Mouse (Mus musculus): ENCODE results near the gene Mtus2. TPM values are rescaled to one million over a fixed set of nuclear protein-coding genes. Genes with fewer than 3 reads are reported as not detected.
A peak's percentile ranks its signal among the peaks of the same experiment; 100 is the strongest.

Gene Mtus2
- total and polyA plus RNA-seq, 2 experiments from 2014 or later = 35.4 to 45.7 TPM

- no peaks in the 10 kb centered on the region for H3K4me1 ChIP-seq (ENCODE audit: insufficient read depth)
- WGBS = 94% methylated on average over 3 of the region's 3 CpGs
- H3K36me3 ChIP-seq (ENCODE audit: insufficient read depth) = peaks cover 21% of the 10 kb centered on the region
- DNase-seq (no peak), ATAC-seq (no peak)
- no peak overlapping the region for H3K9ac ChIP-seq
- H3K27me3 ChIP-seq (ENCODE audit: insufficient read depth, low read length) = no peaks in the 10 kb centered on the region
- no peak overlapping the region for H3K4me2 ChIP-seq (ENCODE audit: low read depth)
- H3K9me3 ChIP-seq (ENCODE audit: low read length) = no peaks in the 10 kb centered on the region
- no peak overlapping the region for H3K4me3 ChIP-seq (ENCODE audit: low read depth, low read length)
- no peak overlapping the region for H3K27ac ChIP-seq (ENCODE audit: low read depth, low read length)
- no peak for TF ChIP-seq CTCF (IDR thresholded peaks at IDR 0.05; ENCODE audit: low read depth)
Observed at GRCm38 (mm10) chr5:148328982-148329381, 371.9 kb downstream of the Mtus2 start.

- no peaks in the 10 kb centered on the region for H3K9me3 ChIP-seq (ENCODE audit: low read length)
- H3K9ac ChIP-seq = no peak overlapping the region
- DNase-seq (no peak), ATAC-seq (no peak)
- H3K4me3 ChIP-seq (ENCODE audit: low read depth, low read length) = no peak overlapping the region
- H3K27me3 ChIP-seq (ENCODE audit: insufficient read depth, low read length) = no peaks in the 10 kb centered on the region
- no peak overlapping the region for H3K4me2 ChIP-seq (ENCODE audit: low read depth)
- H3K27ac ChIP-seq (ENCODE audit: low read depth, low read length) = no peak overlapping the region
- H3K36me3 ChIP-seq (ENCODE audit: insufficient read depth) = peaks cover 25% of the 10 kb centered on the region
- 69% methylated on average over 11 of the region's 11 CpGs for WGBS
- no peaks in the 10 kb centered on the region for H3K4me1 ChIP-seq (ENCODE audit: insufficient read depth)
- no peak for TF ChIP-seq CTCF (IDR thresholded peaks at IDR 0.05; ENCODE audit: low read depth)
Observed at GRCm38 (mm10) chr5:148331229-148331776, 374.2 kb downstream of the Mtus2 start.

DNA sequence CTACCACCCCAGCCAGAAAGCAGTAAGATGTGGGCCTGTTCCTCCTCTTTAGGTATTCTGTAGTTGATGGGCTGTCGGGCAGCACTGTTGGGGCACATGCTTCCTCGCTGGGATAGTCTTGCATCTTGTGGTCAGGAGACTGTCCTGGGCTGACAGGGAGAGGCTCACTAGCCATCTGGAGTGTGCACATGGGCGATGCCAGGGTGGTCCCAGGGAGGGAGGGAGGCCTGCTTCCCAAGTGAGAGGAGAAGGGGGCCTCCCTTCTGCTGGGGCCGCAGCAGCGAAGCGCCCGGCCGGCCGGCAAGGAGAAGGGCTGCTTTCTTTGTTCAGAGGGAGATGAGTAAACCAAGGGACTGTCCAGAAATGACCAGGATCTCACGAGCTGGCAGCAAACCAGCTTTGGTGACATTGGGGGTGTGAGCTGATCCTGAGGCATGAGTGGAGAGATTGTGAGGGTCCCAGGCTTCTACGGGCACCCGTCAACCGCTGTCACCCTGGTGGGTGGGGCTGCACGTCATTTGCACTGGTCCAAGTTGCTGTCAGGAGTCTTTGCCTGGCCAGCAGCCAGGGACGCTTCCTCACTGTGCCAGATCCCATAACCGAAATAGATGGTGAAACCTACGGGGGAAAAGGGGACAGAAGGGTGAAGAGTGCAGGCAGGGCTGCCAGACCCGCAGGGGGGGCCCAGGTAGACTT is 375.0 kb downstream of the Mtus2 start:
- no peaks in the 10 kb centered on the region for H3K9me3 ChIP-seq (ENCODE audit: low read length)
- H3K27me3 ChIP-seq (ENCODE audit: insufficient read depth, low read length) = no peaks in the 10 kb centered on the region
- H3K4me3 ChIP-seq (ENCODE audit: low read depth, low read length) = no peak overlapping the region
- WGBS = 78% methylated on average over 18 of the region's 18 CpGs
- no peak for DNase-seq
- ATAC-seq = no peak
- no peak overlapping the region for H3K27ac ChIP-seq (ENCODE audit: low read depth, low read length)
- no peak for TF ChIP-seq CTCF (IDR thresholded peaks at IDR 0.05; ENCODE audit: low read depth)
- H3K9ac ChIP-seq = no peak overlapping the region
- H3K4me1 ChIP-seq (ENCODE audit: insufficient read depth) = no peaks in the 10 kb centered on the region
- no peak overlapping the region for H3K4me2 ChIP-seq (ENCODE audit: low read depth)
- H3K36me3 ChIP-seq (ENCODE audit: insufficient read depth) = peaks cover 30% of the 10 kb centered on the region

- H3K27ac ChIP-seq (ENCODE audit: low read depth, low read length) = no peak overlapping the region
Observed at GRCm38 (mm10) chr5:148332622-148332974, 375.5 kb downstream of the Mtus2 start.

GRCm38 (mm10) chr5:148339126-148339525 is 382.0 kb downstream of the Mtus2 start:
- no peak overlapping the region for H3K4me3 ChIP-seq (ENCODE audit: low read depth, low read length)
- no peak overlapping the region for H3K27ac ChIP-seq (ENCODE audit: low read depth, low read length)
- no peaks in the 10 kb centered on the region for H3K4me1 ChIP-seq (ENCODE audit: insufficient read depth)
- H3K9ac ChIP-seq = no peak overlapping the region
- H3K27me3 ChIP-seq (ENCODE audit: insufficient read depth, low read length) = no peaks in the 10 kb centered on the region
- H3K4me2 ChIP-seq (ENCODE audit: low read depth) = no peak overlapping the region
- DNase-seq (no peak), ATAC-seq (no peak)
- H3K36me3 ChIP-seq (ENCODE audit: insufficient read depth) = 0 out of 2 replicates have a peak, but pooled peaks cover 16% of the 10 kb centered on the region
- 91% methylated on average over 5 of the region's 5 CpGs for WGBS
- no peaks in the 10 kb centered on the region for H3K9me3 ChIP-seq (ENCODE audit: low read length)
- no peak for TF ChIP-seq CTCF (IDR thresholded peaks at IDR 0.05; ENCODE audit: low read depth)

More at GRCm38 (mm10) chr5:148332622-148332974, 375.5 kb downstream of the Mtus2 start:
- Histone ChIP-seq H3K4me1 (ENCODE audit: insufficient read depth) (no peaks in the 10 kb centered on the region), H3K9me3 (ENCODE audit: low read length) (no peaks in the 10 kb centered on the region), H3K9ac (no peak overlapping the region), H3K36me3 (ENCODE audit: insufficient read depth) (peaks cover 31% of the 10 kb centered on the region), H3K4me2 (ENCODE audit: low read depth) (no peak overlapping the region), H3K4me3 (ENCODE audit: low read depth, low read length) (no peak overlapping the region), H3K27me3 (ENCODE audit: insufficient read depth, low read length) (no peaks in the 10 kb centered on the region)
- peak; percentile 88 for DNase-seq
- peak; percentile 90 for ATAC-seq
- WGBS = 37% methylated on average over 8 of the region's 8 CpGs
- TF ChIP-seq CTCF (IDR thresholded peaks at IDR 0.05; ENCODE audit: low read depth) = peak; percentile 90

DNA sequence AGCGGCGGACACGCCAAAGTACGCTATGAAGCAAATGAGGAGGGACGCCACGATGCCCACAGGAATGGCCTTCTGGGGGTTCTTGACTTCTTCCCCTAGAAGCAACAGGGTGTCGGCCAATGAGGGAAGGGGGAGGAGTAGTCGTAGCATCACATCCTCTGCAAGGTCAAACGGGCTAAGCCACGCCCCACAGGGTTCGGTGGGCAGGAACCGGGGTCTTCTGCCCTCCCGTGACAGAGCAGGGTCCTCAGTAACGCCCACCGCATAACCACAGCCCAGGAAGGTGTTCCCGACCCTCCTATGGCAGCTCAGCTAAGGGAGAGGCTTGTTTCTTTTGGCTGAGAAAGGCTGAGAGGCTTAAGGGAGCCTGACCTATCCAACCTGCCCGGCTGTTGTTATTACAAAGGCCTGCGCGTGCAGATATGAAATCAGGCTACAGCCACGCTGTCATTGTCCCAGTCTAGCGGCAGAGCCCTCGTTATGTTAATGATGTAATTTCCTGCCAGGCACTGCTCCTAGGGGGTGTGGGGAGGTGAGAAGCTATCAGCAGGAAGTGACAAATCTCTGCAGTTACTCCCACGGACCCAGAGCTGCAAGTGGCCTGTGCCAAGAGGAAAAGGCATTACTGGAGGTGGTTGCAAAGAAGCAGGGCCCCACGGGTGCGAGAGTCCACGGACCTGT is 385.1 kb downstream of the Mtus2 start:
- DNase-seq (no peak), ATAC-seq (peak; percentile 91)
- Histone ChIP-seq H3K9ac (no peak overlapping the region), H3K4me2 (ENCODE audit: low read depth) (peak overlapping the region; percentile 1), H3K9me3 (ENCODE audit: low read length) (no peaks in the 10 kb centered on the region), H3K36me3 (ENCODE audit: insufficient read depth) (0 out of 2 replicates have a peak, but pooled peaks cover 13% of the 10 kb centered on the region), H3K4me3 (ENCODE audit: low read depth, low read length) (peak overlapping the region; percentile 3; the same call in 1 of the 2 replicates), H3K4me1 (ENCODE audit: insufficient read depth) (no peaks in the 10 kb centered on the region), H3K27ac (ENCODE audit: low read depth, low read length) (peak overlapping the region; percentile 40; the same call in 1 of the 2 replicates), H3K27me3 (ENCODE audit: insufficient read depth, low read length) (no peaks in the 10 kb centered on the region)
- TF ChIP-seq CTCF (IDR thresholded peaks at IDR 0.05; ENCODE audit: low read depth) = no peak
- 45% methylated on average over 26 of the region's 26 CpGs for WGBS

DNA sequence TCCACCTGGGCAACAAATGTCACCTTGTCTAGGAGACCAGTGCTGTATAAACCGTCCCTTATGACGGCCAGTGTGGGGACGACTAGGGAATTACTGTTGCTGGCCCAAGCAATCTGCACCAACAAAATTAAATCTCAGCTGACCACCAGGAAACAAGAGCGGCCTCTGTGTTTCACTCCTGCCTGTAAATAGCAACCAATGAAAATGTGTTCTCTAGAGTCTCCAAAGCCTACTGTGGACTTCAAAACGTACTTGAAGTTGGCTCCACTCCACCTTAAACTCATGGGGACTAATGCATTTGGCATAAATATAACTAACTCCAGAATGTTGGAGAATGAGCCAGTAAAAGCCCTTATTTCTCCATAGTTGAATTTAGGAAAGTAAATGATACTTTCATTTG is 387.3 kb downstream of the Mtus2 start:
- 76% methylated on average over 5 of the region's 5 CpGs for WGBS
- H3K36me3 ChIP-seq (ENCODE audit: insufficient read depth) = 0 out of 2 replicates have a peak, but pooled peaks cover 13% of the 10 kb centered on the region
- H3K27ac ChIP-seq (ENCODE audit: low read depth, low read length) = no peak overlapping the region
- no peak overlapping the region for H3K4me3 ChIP-seq (ENCODE audit: low read depth, low read length)
- TF ChIP-seq CTCF (IDR thresholded peaks at IDR 0.05; ENCODE audit: low read depth) = no peak
- H3K9ac ChIP-seq = no peak overlapping the region
- ATAC-seq (no peak), DNase-seq (no peak)
- H3K4me1 ChIP-seq (ENCODE audit: insufficient read depth) = no peaks in the 10 kb centered on the region
- H3K4me2 ChIP-seq (ENCODE audit: low read depth) = no peak overlapping the region
- H3K27me3 ChIP-seq (ENCODE audit: insufficient read depth, low read length) = no peaks in the 10 kb centered on the region
- H3K9me3 ChIP-seq (ENCODE audit: low read length) = no peaks in the 10 kb centered on the region

Data from forebrain, postnatal 0 days (tissue).